Mouse (Mus musculus) lung, postnatal 0 days (tissue): ENCODE measurements around the gene Sap25. TPM values are rescaled to one million over a fixed set of nuclear protein-coding genes. Genes with fewer than 3 reads are reported as not detected.
A peak's percentile ranks its signal among the peaks of the same experiment; 100 is the strongest.

Experiments used
- ATAC-seq: fragments of 200-750 bp; cut with Nextera tagmentation; 2 replicates; pipeline ENCODE4 v1.8.0; 2017; ENCODE audit warnings: moderate library complexity
- DNase-seq: peaks from one replicate; pipeline ENCODE4 v3.0.0-alpha.2; 2016; ENCODE audit warnings: low spot score
- H3K27ac ChIP-seq: fragments of 300-500 bp; sonication (generic); 2 replicates; pipeline ENCODE4 v1.5.1; 2014; ENCODE audit warnings: antibody characterized with exemption, mild to moderate bottlenecking, low read length, mixed read lengths
- H3K27me3 ChIP-seq: fragments of 300-500 bp; sonication (generic); replicated peaks from 2 replicates; pipeline ENCODE4 v1.6.1; 2014; ENCODE audit warnings: low read length, mixed read lengths; ENCODE audit not compliant: insufficient read depth
- H3K36me3 ChIP-seq: fragments of 300-500 bp; sonication (generic); 2 replicates; pipeline ENCODE4 v1.6.1; 2014; ENCODE audit warnings: low read length, mixed read lengths; ENCODE audit not compliant: insufficient read depth
- H3K4me1 ChIP-seq: fragments of 300-500 bp; sonication (generic); 2 replicates; pipeline ENCODE4 v1.6.1; 2014; ENCODE audit warnings: antibody characterized with exemption, low read depth, low read length, mixed read lengths; ENCODE audit not compliant: insufficient read depth
- H3K4me2 ChIP-seq: fragments of 300-500 bp; sonication (generic); replicated peaks from 2 replicates; pipeline ENCODE4 v1.6.1; 2014; ENCODE audit warnings: low read depth, mild to moderate bottlenecking, low read length, moderate library complexity, mixed read lengths
- H3K4me3 ChIP-seq: fragments of 300-500 bp; sonication (generic); 2 replicates; pipeline ENCODE4 v1.5.1; 2014; ENCODE audit warnings: low read depth, low read length
- H3K9ac ChIP-seq: fragments of 300-500 bp; sonication (generic); replicated peaks from 2 replicates; pipeline ENCODE4 v1.6.1; 2014; ENCODE audit warnings: low read depth, mild to moderate bottlenecking
- H3K9me3 ChIP-seq: fragments of 300-500 bp; sonication (generic); 2 replicates; pipeline ENCODE4 v1.6.1; 2016; ENCODE audit warnings: low read length, mixed read lengths
- CTCF ChIP-seq: IDR thresholded peaks from 2 replicates; pipeline ENCODE4 v1.5.1; 2016; ENCODE audit warnings: antibody characterized with exemption, mild to moderate bottlenecking
- EP300 ChIP-seq: IDR thresholded peaks from 2 replicates; pipeline ENCODE4 v1.6.1; 2016; ENCODE audit warnings: antibody characterized with exemption, mild to moderate bottlenecking, control low read depth
- WGBS: fragments of 180-500 bp; shearing (Covaris S2); extraction: QIAGEN DNeasy Blood & Tissue Kit; methylation state at CpG from one replicate; pipeline ENCODE4 v1.1.7; 2014; 5-methylcytosine and 5-hydroxymethylcytosine counted together
- polyA plus RNA-seq: library from polyadenylated mRNA; unstranded; fragments of >200 nt; fragmentation: Nextera tagmentation; extraction: Ambion mirVana; gene quantifications from 2 replicates; pipeline ENCODE4 v1.2.1, GENCODE M21; 2015

The Sap25 gene
- polyA plus RNA-seq, 1 experiment from 2014 or later, result 12.3 TPM

DNA sequence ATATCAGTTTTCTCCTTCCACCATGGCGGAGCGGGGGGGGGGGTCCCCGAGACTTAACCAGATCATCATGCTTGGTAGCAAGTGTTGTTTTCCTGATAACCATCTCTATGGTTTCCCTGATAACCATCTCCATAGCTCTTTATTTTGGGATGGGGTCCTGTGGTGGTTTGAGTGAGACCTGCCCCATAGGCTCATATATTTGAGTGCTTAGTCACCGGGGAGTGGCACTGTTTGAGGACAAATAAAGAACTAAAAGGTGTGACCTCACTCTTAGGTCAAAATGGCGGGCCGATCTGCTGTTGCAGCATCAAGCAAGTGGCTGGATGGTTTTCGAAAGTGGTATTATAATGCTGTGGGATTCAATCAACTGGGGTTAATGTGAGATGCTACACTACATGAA, 25.8 kb upstream of the Sap25 start:
- WGBS, result 73% methylated on average over 7 of the region's 7 CpGs
- peak; percentile 27 for DNase-seq

DNA sequence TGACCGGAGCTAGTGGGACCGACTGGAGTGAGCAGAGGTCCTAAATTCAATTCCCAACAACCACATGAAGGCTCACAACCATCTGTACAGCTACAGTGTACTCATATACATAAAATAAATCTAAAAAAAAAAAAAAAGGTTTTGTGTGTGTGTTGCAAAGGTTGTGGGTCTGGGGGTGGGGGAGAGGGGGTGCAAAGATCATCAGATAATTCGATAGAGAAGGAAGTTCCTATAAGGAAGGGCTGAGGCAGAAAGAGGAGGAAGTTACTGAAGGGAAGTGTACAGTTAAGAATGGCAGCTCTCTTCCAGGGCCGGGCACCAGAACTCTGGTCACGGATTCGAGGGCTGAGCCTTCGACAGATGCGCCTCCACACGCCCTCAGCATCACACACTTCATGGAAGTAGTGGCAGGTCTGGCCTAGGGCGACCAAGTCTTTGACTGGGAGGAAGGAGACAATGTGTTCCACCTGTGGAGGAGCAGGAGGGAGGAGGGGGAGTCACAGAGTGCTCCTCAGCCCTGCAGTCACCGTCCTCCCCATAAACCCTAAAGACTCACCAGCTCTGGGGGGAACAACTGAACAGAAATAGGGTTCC, 17.1 kb upstream of the Sap25 start:
- Histone ChIP-seq H3K9me3 (no peaks in the 10 kb centered on the region), H3K27ac (no peak overlapping the region), H3K4me3 (no peak overlapping the region), H3K9ac (no peak overlapping the region), H3K4me1 (peaks cover 4% of the 10 kb centered on the region; the same call in 1 of the 2 replicates), H3K27me3 (no peaks in the 10 kb centered on the region), H3K36me3 (no peaks in the 10 kb centered on the region), H3K4me2 (no peak overlapping the region)
- WGBS, result 66% methylated on average over 11 of the region's 11 CpGs
- no peak for TF ChIP-seq CTCF
- TF ChIP-seq EP300, result no peak
- ATAC-seq (no peak), DNase-seq (no peak)

More for the DNA sequence above, 25.8 kb upstream of the Sap25 start:
- peaks cover 14% of the 10 kb centered on the region; the same call in 1 of the 2 replicates for H3K4me1 ChIP-seq
- H3K9me3 ChIP-seq, result no peaks in the 10 kb centered on the region
- no peak overlapping the region for H3K9ac ChIP-seq
- no peak overlapping the region for H3K4me2 ChIP-seq
- H3K27ac ChIP-seq, result no peak overlapping the region
- TF ChIP-seq CTCF (no peak), EP300 (no peak)
- ATAC-seq, result no peak
- no peak overlapping the region for H3K4me3 ChIP-seq
- H3K36me3 ChIP-seq, result no peaks in the 10 kb centered on the region
- H3K27me3 ChIP-seq, result no peaks in the 10 kb centered on the region

DNA sequence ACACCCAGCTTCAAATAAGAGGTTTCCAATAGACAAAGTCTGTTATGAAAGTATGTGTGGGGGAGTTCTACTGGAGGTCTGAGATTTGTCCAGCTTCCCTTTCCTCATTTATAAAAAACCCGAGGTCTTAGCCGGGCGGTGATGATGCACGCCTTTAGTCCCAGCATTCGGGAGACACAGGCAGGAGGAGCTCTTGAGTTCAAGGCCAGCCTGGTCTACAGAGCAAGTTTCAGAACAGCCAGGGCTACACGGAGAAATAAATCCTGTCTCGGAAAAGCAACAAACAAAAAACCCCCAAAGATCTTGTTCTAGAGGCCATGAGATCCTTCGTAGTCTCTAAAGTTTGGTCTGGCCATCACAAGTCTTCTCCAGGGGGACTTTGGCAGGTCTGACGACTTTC, 13.1 kb upstream of the Sap25 start:
- H3K4me2 ChIP-seq, result peak overlapping the region; percentile 60
- H3K9ac ChIP-seq, result peak overlapping the region; percentile 48
- 0% methylated on average over 9 of the region's 9 CpGs for WGBS
- peak overlapping the region; percentile 52 for H3K4me3 ChIP-seq
- H3K4me1 ChIP-seq, result peaks cover 28% of the 10 kb centered on the region
- DNase-seq, result peak; percentile 64
- H3K27me3 ChIP-seq, result no peaks in the 10 kb centered on the region
- peak overlapping the region; percentile 87 for H3K27ac ChIP-seq
- TF ChIP-seq CTCF (peak; percentile 30; the same call in 1 of the 2 replicates), EP300 (no peak)
- H3K36me3 ChIP-seq, result no peaks in the 10 kb centered on the region
- no peaks in the 10 kb centered on the region for H3K9me3 ChIP-seq
- no peak for ATAC-seq

DNA sequence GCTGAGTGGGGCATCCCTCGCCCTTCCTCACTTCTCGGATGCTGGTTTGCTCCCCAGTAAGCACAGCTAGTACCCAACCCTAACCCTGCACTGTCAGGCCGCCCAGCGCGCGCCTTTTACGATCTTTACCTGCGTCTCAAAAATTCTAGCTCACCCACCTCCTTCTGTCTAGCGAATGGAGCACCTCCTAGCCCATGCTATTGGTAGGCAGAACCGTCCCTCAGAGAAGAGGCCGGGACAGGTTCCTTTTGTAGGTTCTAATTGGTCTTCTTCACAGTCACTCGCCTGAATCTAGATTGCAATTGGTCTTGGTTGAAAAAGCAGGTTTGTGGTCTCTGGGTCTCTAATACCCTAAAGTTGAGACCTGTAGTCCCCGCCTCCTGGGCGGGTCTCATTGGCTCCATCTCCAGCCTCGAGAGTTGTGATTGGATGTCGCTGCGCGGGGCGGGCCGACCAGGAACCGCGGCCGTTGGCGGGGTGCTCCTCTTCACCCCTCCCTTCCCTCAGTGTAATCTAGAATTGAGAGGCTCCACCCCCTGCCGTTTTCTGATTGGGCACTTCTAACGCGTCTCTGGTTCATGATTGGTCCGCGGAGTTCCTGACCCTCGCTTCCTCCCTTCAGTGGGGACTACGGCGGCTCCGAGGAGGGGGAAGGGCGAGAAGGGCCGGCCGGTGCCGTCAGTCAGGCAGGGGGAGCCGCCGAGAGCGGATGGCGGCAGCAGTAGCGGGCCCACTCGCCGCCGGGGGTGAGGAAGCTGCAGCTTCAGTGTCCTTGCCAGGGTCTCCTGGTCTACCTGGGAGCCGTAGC, 12.4 kb upstream of the Sap25 start, which contains the start of the genes Fbxo24, Lrch4 and Gm20605:
TSS of gene Fbxo24 (minus strand) at position 505 of the 808 bp plus-strand sequence.
TSS of gene Lrch4 (plus strand) at position 624 of the 808 bp plus-strand sequence.
TSS of gene Gm20605 (plus strand) at position 678 of the 808 bp plus-strand sequence.
- Histone ChIP-seq H3K36me3 (no peaks in the 10 kb centered on the region; the same call in 1 of the 2 replicates), H3K9me3 (no peaks in the 10 kb centered on the region), H3K4me3 (peak within 1 kb of the TSS; percentile 89), H3K4me1 (peaks cover 35% of the 10 kb centered on the region), H3K9ac (peak within 1 kb of the TSS; percentile 73), H3K27me3 (no peaks in the 10 kb centered on the region), H3K4me2 (peak within 1 kb of the TSS; percentile 70), H3K27ac (peak within 1 kb of the TSS; percentile 98)
- peak; percentile 92 for ATAC-seq
- DNase-seq, result peak; percentile 100
- TF ChIP-seq EP300, result peak; percentile 75
- TF ChIP-seq CTCF, result peak; percentile 36
- under 1% methylated on average over 45 of the region's 46 CpGs for WGBS

DNA sequence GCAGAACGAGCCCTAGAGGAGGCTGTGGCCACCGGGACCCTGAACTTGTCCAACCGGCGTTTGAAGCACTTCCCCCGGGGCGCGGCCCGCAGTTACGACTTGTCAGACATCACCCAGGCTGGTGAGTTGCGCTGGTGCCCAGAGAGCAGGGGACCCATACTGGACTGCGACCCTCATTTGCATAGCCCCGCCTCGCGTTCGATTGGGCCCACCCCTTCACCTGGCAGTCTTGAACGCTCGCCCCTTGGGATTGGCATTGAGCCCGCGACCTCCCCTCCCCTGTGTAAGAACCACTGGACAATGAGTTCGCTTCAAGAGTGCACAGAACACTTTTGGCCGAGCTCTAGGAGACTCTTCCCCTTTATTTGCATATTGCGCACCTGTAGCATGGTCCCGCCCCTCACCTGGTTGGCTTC, 11.8 kb upstream of the Sap25 start:
- DNase-seq (peak; percentile 90), ATAC-seq (peak; percentile 27)
- Histone ChIP-seq H3K9me3 (no peaks in the 10 kb centered on the region), H3K9ac (peak overlapping the region; percentile 73), H3K27ac (peak overlapping the region; percentile 98), H3K4me1 (peaks cover 36% of the 10 kb centered on the region), H3K36me3 (no peaks in the 10 kb centered on the region; the same call in 1 of the 2 replicates), H3K4me2 (peak overlapping the region; percentile 70), H3K4me3 (peak overlapping the region; percentile 89), H3K27me3 (no peaks in the 10 kb centered on the region)
- TF ChIP-seq CTCF, result no peak
- TF ChIP-seq EP300, result no peak; the same call in 1 of the 2 replicates
- WGBS, result under 1% methylated on average over 21 of the region's 23 CpGs

DNA sequence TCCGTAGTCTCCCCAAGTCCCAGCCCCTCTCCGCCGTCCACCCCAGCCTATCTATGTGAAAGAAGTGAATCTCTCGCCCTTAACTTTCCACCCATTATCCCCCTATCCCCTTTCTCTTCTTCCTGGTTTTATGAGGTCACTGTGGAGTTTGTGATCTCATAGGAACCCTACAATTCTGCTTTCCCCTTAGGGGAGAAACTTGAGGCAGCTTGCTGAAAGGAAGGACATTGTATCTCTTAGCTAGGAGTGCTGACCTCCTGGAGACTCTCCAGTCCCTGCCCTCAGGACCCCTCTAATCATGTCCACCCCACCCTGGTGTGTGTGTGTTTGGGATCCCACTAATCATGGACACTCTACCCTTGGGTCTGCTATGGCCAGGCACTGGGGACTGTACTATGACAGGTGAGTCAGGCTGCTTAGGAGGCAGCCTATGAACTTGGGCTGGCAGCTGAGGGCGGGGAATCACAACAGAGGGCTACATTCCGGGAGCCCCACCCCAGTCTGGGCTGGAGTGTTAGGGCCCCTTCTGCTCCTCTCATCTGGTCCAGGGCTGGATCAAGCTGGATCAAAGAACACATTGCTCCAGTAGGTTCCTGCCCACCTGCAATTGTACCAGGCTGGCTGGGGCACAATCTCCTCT, 11.1 kb upstream of the Sap25 start:
- WGBS, result 16% methylated on average over 6 of the region's 6 CpGs
- no peaks in the 10 kb centered on the region for H3K9me3 ChIP-seq
- TF ChIP-seq EP300, result no peak; the same call in 1 of the 2 replicates
- TF ChIP-seq CTCF, result no peak
- DNase-seq (peak; percentile 92), ATAC-seq (peak; percentile 42)
- H3K27ac ChIP-seq, result peak overlapping the region; percentile 98
- peak overlapping the region; percentile 73 for H3K9ac ChIP-seq
- H3K27me3 ChIP-seq, result no peaks in the 10 kb centered on the region
- H3K36me3 ChIP-seq, result peaks cover under 1% of the 10 kb centered on the region; the same call in 1 of the 2 replicates
- peak overlapping the region; percentile 89 for H3K4me3 ChIP-seq
- peak overlapping the region; percentile 70 for H3K4me2 ChIP-seq
- H3K4me1 ChIP-seq, result peaks cover 36% of the 10 kb centered on the region
